Mouse (Mus musculus) cortical plate, adult 2 months (tissue): ENCODE results near the gene Cyp2d12. TPM values are rescaled to one million over a fixed set of nuclear protein-coding genes. Genes with fewer than 3 reads are reported as not detected.

Source experiments
- H3K27ac ChIP-seq: fragments of 200-500 bp; 2 replicates; pipeline ENCODE4 v1.5.1; 2012; ENCODE audit warnings: low read length, control low read depth, inconsistent platforms; ENCODE audit not compliant: insufficient read depth
- H3K4me1 ChIP-seq: fragments of 200-500 bp; 2 replicates; pipeline ENCODE4 v1.6.1; 2011; ENCODE audit warnings: low read length; ENCODE audit not compliant: control insufficient read depth, insufficient read depth
- H3K4me3 ChIP-seq: fragments of 200-500 bp; 2 replicates; pipeline ENCODE4 v1.5.1; 2011; ENCODE audit warnings: mild to moderate bottlenecking, low read length, control low read depth; ENCODE audit not compliant: insufficient read depth
- CTCF ChIP-seq: fragments of 200-500 bp; IDR thresholded peaks from 2 replicates; pipeline ENCODE4 v1.5.1; 2011; ENCODE audit warnings: mild to moderate bottlenecking, control low read depth, low read length; ENCODE audit not compliant: insufficient read depth; ENCODE audit errors: extremely low read depth
- POLR2A ChIP-seq: fragments of 200-500 bp; IDR thresholded peaks from 2 replicates; pipeline ENCODE4 v1.6.1; 2011; ENCODE audit warnings: mild to moderate bottlenecking, low read length, control low read depth; ENCODE audit not compliant: insufficient read depth; ENCODE audit errors: extremely low read depth
- polyA plus RNA-seq: library from polyadenylated mRNA; depleted of rRNA; stranded (reverse); fragments of >200 nt; gene quantifications from 2 replicates; pipeline ENCODE4 v1.2.3, GENCODE M21; 2012; rRNA removed

The Cyp2d12 gene
- polyA plus RNA-seq, 1 experiment = not detected

- TF ChIP-seq CTCF (no peak), POLR2A (no peak)
These were observed 18.0 kb downstream of the Cyp2d12 start for GRCm38 (mm10) chr15:82572856-82573255.

GRCm38 (mm10) chr15:82579071-82579470 is 24.2 kb downstream of the Cyp2d12 start:
- no peak overlapping the region for H3K27ac ChIP-seq
- TF ChIP-seq CTCF (no peak), POLR2A (no peak)
- no peak overlapping the region for H3K4me3 ChIP-seq
- H3K4me1 ChIP-seq = no peaks in the 10 kb centered on the region

More at GRCm38 (mm10) chr15:82572856-82573255, 18.0 kb downstream of the Cyp2d12 start:
- H3K4me3 ChIP-seq = no peak overlapping the region
- no peaks in the 10 kb centered on the region for H3K4me1 ChIP-seq
- no peak overlapping the region for H3K27ac ChIP-seq

DNA sequence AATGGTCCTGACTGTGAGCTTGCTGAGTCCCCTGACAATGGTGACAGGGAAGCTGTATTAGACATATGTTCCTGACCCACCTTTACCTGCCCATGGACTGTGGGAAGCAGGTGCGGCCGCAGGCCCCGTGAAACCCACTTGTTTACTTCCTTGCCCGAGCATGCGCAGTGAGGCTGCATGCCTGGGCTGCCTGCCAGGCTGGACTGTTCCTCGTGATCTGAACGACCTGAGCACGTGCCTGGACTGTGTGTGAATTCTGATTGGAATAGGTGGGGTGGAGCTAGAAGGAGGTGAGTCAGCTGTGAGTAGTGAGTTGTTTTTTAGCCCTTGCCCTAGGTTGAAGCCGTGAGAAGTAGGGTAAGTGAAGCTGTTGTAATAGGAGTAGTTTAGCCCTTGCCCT is 27.7 kb downstream of the Cyp2d12 start:
- no peak for TF ChIP-seq POLR2A
- TF ChIP-seq CTCF = no peak
- no peak overlapping the region for H3K27ac ChIP-seq
- no peaks in the 10 kb centered on the region for H3K4me1 ChIP-seq
- no peak overlapping the region for H3K4me3 ChIP-seq

Other genes with a start within 250 kb of the Cyp2d12 start
- 52.8 and 54.8 TPM in 2 replicates for gene Naga, start 216.1 kb upstream of the Cyp2d12 start, polyA plus RNA-seq
- gene Pheta2, start 216.1 kb upstream of the Cyp2d12 start, polyA plus RNA-seq = 0.49 and 0.52 TPM in 2 replicates
- gene Smdt1, start 216.1 kb upstream of the Cyp2d12 start, polyA plus RNA-seq = 279 and 280 TPM in 2 replicates
- 461 and 466 TPM in 2 replicates for gene Ndufa6, start 200.8 kb upstream of the Cyp2d12 start, polyA plus RNA-seq
- gene Cyp2d22, start 174.8 kb upstream of the Cyp2d12 start, polyA plus RNA-seq = 50.3 and 57.9 TPM in 2 replicates
- gene Cyp2d11, start 161.1 kb upstream of the Cyp2d12 start, polyA plus RNA-seq = not detected in 2 replicates
- gene Cyp2d10, start 147.9 kb upstream of the Cyp2d12 start, polyA plus RNA-seq = not detected in 2 replicates
- not detected in 2 replicates for gene Cyp2d9, start 121.6 kb upstream of the Cyp2d12 start, polyA plus RNA-seq
- not detected in 2 replicates for gene Cyp2d34, start 65.9 kb downstream of the Cyp2d12 start, polyA plus RNA-seq
- gene Cyp2d40, start 209.1 kb downstream of the Cyp2d12 start, polyA plus RNA-seq = not detected in 2 replicates
- gene Cyp2d26, start 239.2 kb downstream of the Cyp2d12 start, polyA plus RNA-seq = 0.31 TPM in 1 of 2 replicates, not detected in the other